Mouse (Mus musculus) macrophage (primary cell): ENCODE results near the gene Zswim8. TPM values are rescaled to one million over a fixed set of nuclear protein-coding genes. Genes with fewer than 3 reads are reported as not detected.

Source experiments
- H3K27ac ChIP-seq: fragments of 350-480 bp; formaldehyde crosslinking; 2 replicates; pipeline ENCODE4 v1.9.0; 2021
- H3K36me3 ChIP-seq: fragments of 350-480 bp; formaldehyde crosslinking; 2 replicates; pipeline ENCODE4 v1.9.0; 2021; ENCODE audit errors: inconsistent target
- H3K4me3 ChIP-seq: fragments of 350-480 bp; formaldehyde crosslinking; 2 replicates; pipeline ENCODE4 v1.9.0; 2021; ENCODE audit errors: inconsistent target
- H3K79me2 ChIP-seq: fragments of 350-480 bp; formaldehyde crosslinking; 2 replicates; pipeline ENCODE4 v1.9.0; 2021; ENCODE audit errors: inconsistent target
- WGBS: methylation state at CpG from one replicate; pipeline ENCODE4 v1.1.7; 2026; ENCODE audit warnings: inconsistent platforms; ENCODE audit not compliant: missing documents; 5-methylcytosine and 5-hydroxymethylcytosine counted together
- polyA plus RNA-seq: library from polyadenylated mRNA; stranded (reverse); fragments of 250-400 nt; gene quantifications from 3 replicates; pipeline ENCODE4 v1.2.4, GENCODE M21; 2018; ENCODE audit warnings: inconsistent platforms

Zswim8 gene
- polyA plus RNA-seq, 1 experiment from 2014 or later: 47.0 TPM

GRCm38 (mm10) chr14:20753792-20754191 is 46.4 kb downstream of the Zswim8 start:
- 68% methylated on average over 3 of the region's 3 CpGs for WGBS
- H3K27ac ChIP-seq: no peak overlapping the region
- H3K4me3 ChIP-seq: no peak overlapping the region
- H3K36me3 ChIP-seq: peaks cover 16% of the 10 kb centered on the region; the same call in 1 of the 2 replicates
- no peaks in the 10 kb centered on the region for H3K79me2 ChIP-seq

GRCm38 (mm10) chr14:20757370-20757907 is 50.1 kb downstream of the Zswim8 start:
- no peak overlapping the region for H3K4me3 ChIP-seq
- H3K36me3 ChIP-seq: peaks cover 49% of the 10 kb centered on the region
- 97% methylated on average over 20 of the region's 22 CpGs for WGBS
- H3K79me2 ChIP-seq: no peaks in the 10 kb centered on the region
- no peak overlapping the region for H3K27ac ChIP-seq

GRCm38 (mm10) chr14:20758768-20759435 is 51.5 kb downstream of the Zswim8 start:
- Histone ChIP-seq H3K79me2 (no peaks in the 10 kb centered on the region), H3K4me3 (no peak overlapping the region), H3K27ac (no peak overlapping the region), H3K36me3 (peaks cover 58% of the 10 kb centered on the region)
- 95% methylated on average over 8 of the region's 8 CpGs for WGBS

- H3K27ac ChIP-seq: peak overlapping the region; percentile 66; the same call in 1 of the 2 replicates
These were observed 57.6 kb downstream of the Zswim8 start for GRCm38 (mm10) chr14:20764942-20765341.

GRCm38 (mm10) chr14:20765642-20766258 is 58.4 kb downstream of the Zswim8 start:
- 17% methylated on average over 12 of the region's 12 CpGs for WGBS
- H3K27ac ChIP-seq: peak overlapping the region; percentile 66
- no peak overlapping the region for H3K4me3 ChIP-seq
- H3K36me3 ChIP-seq: peaks cover 28% of the 10 kb centered on the region
- no peaks in the 10 kb centered on the region for H3K79me2 ChIP-seq

More at GRCm38 (mm10) chr14:20764942-20765341, 57.6 kb downstream of the Zswim8 start:
- H3K36me3 ChIP-seq: peaks cover 36% of the 10 kb centered on the region
- no peaks in the 10 kb centered on the region for H3K79me2 ChIP-seq
- no peak overlapping the region for H3K4me3 ChIP-seq
- 93% methylated on average over 5 of the region's 5 CpGs for WGBS

- H3K27ac ChIP-seq: no peak overlapping the region
- H3K4me3 ChIP-seq: no peak overlapping the region
- H3K36me3 ChIP-seq: peaks cover 9% of the 10 kb centered on the region; the same call in 1 of the 2 replicates
- WGBS: 90% methylated on average over 7 of the region's 7 CpGs
- peaks cover 3% of the 10 kb centered on the region; the same call in 1 of the 2 replicates for H3K79me2 ChIP-seq
These were observed 60.6 kb downstream of the Zswim8 start for GRCm38 (mm10) chr14:20767936-20768335.

- H3K4me3 ChIP-seq: no peak overlapping the region
- 94% methylated on average over 5 of the region's 5 CpGs for WGBS
- peaks cover 9% of the 10 kb centered on the region for H3K79me2 ChIP-seq
- H3K36me3 ChIP-seq: peaks cover 5% of the 10 kb centered on the region; the same call in 1 of the 2 replicates
- no peak overlapping the region for H3K27ac ChIP-seq
These were observed 61.2 kb downstream of the Zswim8 start for GRCm38 (mm10) chr14:20768581-20768980.

- Histone ChIP-seq H3K79me2 (peaks cover 34% of the 10 kb centered on the region), H3K36me3 (peaks cover 5% of the 10 kb centered on the region; the same call in 1 of the 2 replicates), H3K4me3 (no peak overlapping the region), H3K27ac (no peak overlapping the region)
- WGBS: 89% methylated on average over 3 of the region's 3 CpGs
These were observed 64.6 kb downstream of the Zswim8 start for GRCm38 (mm10) chr14:20771941-20772340.

GRCm38 (mm10) chr14:20772808-20773207 is 65.5 kb downstream of the Zswim8 start:
- Histone ChIP-seq H3K4me3 (no peak overlapping the region), H3K27ac (no peak overlapping the region), H3K36me3 (peaks cover 7% of the 10 kb centered on the region; the same call in 1 of the 2 replicates), H3K79me2 (peaks cover 34% of the 10 kb centered on the region)
- 27% methylated on average over 6 of the region's 6 CpGs for WGBS

Other genes with a start within 250 kb of the Zswim8 start
- gene Anxa7, start 227.4 kb upstream of the Zswim8 start, polyA plus RNA-seq: 105 to 128 TPM (median 106 TPM) in 3 replicates
- gene Mss51, start 210.7 kb upstream of the Zswim8 start, polyA plus RNA-seq: 0.57 TPM in 1 of 3 replicates, not detected in the others
- gene Ppp3cb, start 161.0 kb upstream of the Zswim8 start, polyA plus RNA-seq: 39.2 to 44.9 TPM (median 43.1 TPM) in 3 replicates
- gene Usp54, start 66.5 kb upstream of the Zswim8 start, polyA plus RNA-seq: 2.2 to 2.9 TPM (median 2.5 TPM) in 3 replicates
- 0.37 to 1.8 TPM (median 0.59 TPM) in 3 replicates for gene Myoz1, start 51.0 kb upstream of the Zswim8 start, polyA plus RNA-seq
- not detected in 3 replicates for gene Synpo2l, start 39.2 kb upstream of the Zswim8 start, polyA plus RNA-seq
- gene Sec24c, start 33.2 kb upstream of the Zswim8 start, polyA plus RNA-seq: 43.0 to 56.3 TPM (median 51.3 TPM) in 3 replicates
- gene Fut11, start 12.6 kb upstream of the Zswim8 start, polyA plus RNA-seq: 6.3 to 12.2 TPM (median 8.0 TPM) in 3 replicates
- 58.9 to 120 TPM (median 68.1 TPM) in 3 replicates for gene Chchd1, start 4.5 kb upstream of the Zswim8 start, polyA plus RNA-seq
- gene Ndst2, start 27.0 kb downstream of the Zswim8 start, polyA plus RNA-seq: 30.3 to 67.9 TPM (median 35.8 TPM) in 3 replicates
- gene Camk2g, start 86.5 kb downstream of the Zswim8 start, polyA plus RNA-seq: 12.2 to 24.7 TPM (median 16.2 TPM) in 3 replicates
- gene Plau, start 129.1 kb downstream of the Zswim8 start, polyA plus RNA-seq: 44.2 to 693 TPM (median 52.7 TPM) in 3 replicates
- 14.0 to 27.3 TPM (median 15.5 TPM) in 3 replicates for gene Vcl, start 221.8 kb downstream of the Zswim8 start, polyA plus RNA-seq